Mouse (Mus musculus): ENCODE measurements around the gene H2al1h. TPM values are rescaled to one million over a fixed set of nuclear protein-coding genes. Genes with fewer than 3 reads are reported as not detected.

The H2al1h gene
- polyA plus RNA-seq, 1 experiment = not detected

Other genes with a start within 250 kb of the H2al1h start
- not detected in 2 replicates for gene H2al1a, start 22.2 kb upstream of the H2al1h start, polyA plus RNA-seq (2012; rRNA removed)
- not detected in 2 replicates for gene H2al1b, start 19.1 kb upstream of the H2al1h start, polyA plus RNA-seq (2012; rRNA removed)
- gene H2al1c, start 15.8 kb upstream of the H2al1h start, polyA plus RNA-seq (2012; rRNA removed) = not detected in 2 replicates
- not detected in 2 replicates for gene H2al1d, start 12.7 kb upstream of the H2al1h start, polyA plus RNA-seq (2012; rRNA removed)
- gene H2al1e, start 9.6 kb upstream of the H2al1h start, polyA plus RNA-seq (2012; rRNA removed) = 0.31 TPM in 1 of 2 replicates, not detected in the other
- gene H2al1f, start 6.3 kb upstream of the H2al1h start, polyA plus RNA-seq (2012; rRNA removed) = not detected in 2 replicates
- gene H2al1g, start 3.2 kb upstream of the H2al1h start, polyA plus RNA-seq (2012; rRNA removed) = not detected in 2 replicates
- gene H2al1i, start 3.2 kb downstream of the H2al1h start, polyA plus RNA-seq (2012; rRNA removed) = not detected in 2 replicates
- not detected in 2 replicates for gene H2al1j, start 6.3 kb downstream of the H2al1h start, polyA plus RNA-seq (2012; rRNA removed)